19 mouse cellular contexts compared by ENCODE assay signal in the genomic region with DNA sequence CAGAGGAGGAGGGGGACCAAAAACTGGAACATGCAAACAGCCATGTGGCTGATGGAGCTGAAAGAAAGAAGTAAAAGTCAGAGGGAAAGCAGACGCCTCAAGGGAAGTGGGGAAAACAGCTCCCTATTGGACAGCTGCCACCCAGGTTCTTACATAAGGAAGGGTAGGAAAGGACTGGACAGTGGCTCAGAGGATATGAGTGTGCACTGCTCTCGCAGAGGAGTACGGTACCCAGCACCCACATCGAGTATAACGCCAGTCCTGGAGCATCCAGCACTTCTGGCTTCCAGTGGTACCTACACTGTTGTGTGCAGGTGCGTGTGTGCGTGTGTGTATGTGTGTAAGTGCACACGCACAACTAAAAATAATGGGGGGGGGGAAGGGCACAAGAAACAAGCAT. TPM values are rescaled to one million over a fixed set of nuclear protein-coding genes. Genes with fewer than 3 reads are reported as not detected.
DNase-seq lines count a peak whose midpoint lies in the region; ATAC-seq lines count a peak whose summit lies in the region.
"Had no signal": no experiment of that assay in that cellular context is flagged by ENCODE, and none has a peak within 500 bp of the region (broad histone marks: within the 10 kb centered on the region; RNA-seq: fewer than 3 reads in every experiment).

No protein-coding gene starts in this region.

- H3K4me2 ChIP-seq in midbrain, embryonic 14.5 days (ENCODE audit: low read length), result no peak overlapping the region
- H3K4me2 ChIP-seq: embryonic facial prominence, embryonic 12.5 days; liver, embryonic 13.5 days; stomach, embryonic 15.5 days had no signal

- no peaks in the 10 kb centered on the region for H3K9me3 ChIP-seq in megakaryocyte, embryonic 14.5 days
- no peaks in the 10 kb centered on the region for H3K9me3 ChIP-seq in midbrain, embryonic 14.5 days (ENCODE audit: control insufficient read depth, low read length)
- H3K9me3 ChIP-seq: embryonic facial prominence, embryonic 12.5 days; heart, embryonic 15.5 days; liver, embryonic 13.5 days; stomach, embryonic 15.5 days had no signal

- H3K36me3 ChIP-seq in megakaryocyte, embryonic 14.5 days (replicated peaks; ENCODE audit: low read length), result no peaks in the 10 kb centered on the region
- no peaks in the 10 kb centered on the region for H3K36me3 ChIP-seq in midbrain, embryonic 14.5 days (ENCODE audit: control insufficient read depth, insufficient read depth, low read length)
- H3K36me3 ChIP-seq: embryonic facial prominence, embryonic 12.5 days; heart, embryonic 15.5 days; liver, embryonic 13.5 days; stomach, embryonic 15.5 days had no signal

- peaks cover 12% of the 10 kb centered on the region for H3K27me3 ChIP-seq in megakaryocyte, embryonic 14.5 days (replicated peaks)
- H3K27me3 ChIP-seq in midbrain, embryonic 14.5 days (ENCODE audit: control insufficient read depth, insufficient read depth, low read length), result no peaks in the 10 kb centered on the region
- H3K27me3 ChIP-seq: stomach, embryonic 15.5 days had no signal

- peak overlapping the region; percentile 83 for H3K4me3 ChIP-seq in megakaryocyte, embryonic 14.5 days (replicated peaks)
- H3K4me3 ChIP-seq in midbrain, embryonic 14.5 days (replicated peaks; ENCODE audit: low read depth, low read length), result no peak overlapping the region
- H3K4me3 ChIP-seq: embryonic facial prominence, embryonic 12.5 days; heart, embryonic 15.5 days; left cerebral cortex, adult 2 months; liver, embryonic 13.5 days; stomach, embryonic 15.5 days had no signal

- H3K9ac ChIP-seq in midbrain, embryonic 14.5 days (replicated peaks; ENCODE audit: low read length), result 0 out of 2 replicates have a peak overlapping the region, but pooled peaks have one; percentile 2
- H3K9ac ChIP-seq: embryonic facial prominence, embryonic 12.5 days; liver, embryonic 13.5 days; stomach, embryonic 15.5 days had no signal

- ATAC-seq in frontal cortex, adult (ENCODE audit: low TSS enrichment), result peak; percentile 69
- ATAC-seq in megakaryocyte, adult 5-6 weeks (ENCODE audit: poor library complexity, severe bottlenecking), result no peak
- no peak for ATAC-seq in midbrain, embryonic 14.5 days (ENCODE audit: low FRiP score, low TSS enrichment)

- H3K4me1 ChIP-seq in megakaryocyte, embryonic 14.5 days, result peaks cover 34% of the 10 kb centered on the region
- H3K4me1 ChIP-seq in midbrain, embryonic 14.5 days (ENCODE audit: control insufficient read depth, insufficient read depth, low read length), result peaks cover 21% of the 10 kb centered on the region
- H3K4me1 ChIP-seq: liver, embryonic 13.5 days; stomach, embryonic 15.5 days had no signal

- 78% methylated on average over 8 of the region's 8 CpGs for WGBS in midbrain, embryonic 14.5 days

- DNase-seq in frontal cortex, postnatal 36 days (ENCODE audit: low spot score in 2 of 2), result no peak
- DNase-seq in brain, adult 2 months (ENCODE audit: low read depth, low spot score), result peak; percentile 28
- DNase-seq in midbrain, embryonic 14.5 days, result no peak
- DNase-seq in right cerebral cortex, postnatal 14 days, result no peak
- DNase-seq: liver, embryonic 13.5 days had no signal

- no peak overlapping the region for H3K27ac ChIP-seq in midbrain, embryonic 14.5 days (replicated peaks; ENCODE audit: low read depth, low read length)
- H3K27ac ChIP-seq: embryonic facial prominence, embryonic 12.5 days; heart, embryonic 15.5 days; left cerebral cortex, adult 2 months; liver, embryonic 13.5 days; macrophage; stomach, embryonic 15.5 days had no signal

RNA-seq across cellular contexts. Expression of gene Nhlh1, which starts 11.0 kb away (rescaled TPM):
- polyA plus RNA-seq in megakaryocyte, embryonic 14.5 days (2012; ENCODE audit: insufficient read depth, low replicate concordance), result not detected in 2 replicates
- total RNA-seq in megakaryocyte, adult 5-6 weeks (2015), result not detected in 2 replicates
- not detected in 2 replicates for total RNA-seq in megakaryocyte, adult 5-6 weeks (2017)
- polyA plus RNA-seq in midbrain, embryonic 14.5 days (2014; fragmentation: Nextera tagmentation; extraction: Ambion mirVana), result 3.6 and 5.5 TPM in 2 replicates
- total RNA-seq: adrenal gland, adult 2 months; gastrocnemius, postnatal 25 days; heart, adult 8-10 months; heart, postnatal 4 days had no signal
- polyA plus RNA-seq: adrenal gland, adult 2 months; heart, embryonic 15.5 days; liver, embryonic 13.5 days; lung, embryonic 16.5 days; macrophage; spleen, adult 2 months; stomach, embryonic 15.5 days had no signal

RNA-seq across cellular contexts. Expression of gene Vangl2, which starts 18.2 kb away (rescaled TPM):
- polyA plus RNA-seq in megakaryocyte, embryonic 14.5 days (2012; ENCODE audit: insufficient read depth, low replicate concordance), result 3.2 TPM in 1 of 2 replicates, not detected in the other
- total RNA-seq in megakaryocyte, adult 5-6 weeks (2015), result 2.1 and 2.8 TPM in 2 replicates
- total RNA-seq in megakaryocyte, adult 5-6 weeks (2017), result 1.8 and 2.5 TPM in 2 replicates
- polyA plus RNA-seq in midbrain, embryonic 14.5 days (2014; fragmentation: Nextera tagmentation; extraction: Ambion mirVana), result 52.7 and 57.3 TPM in 2 replicates

RNA-seq across cellular contexts. Expression of gene Copa, which starts 35.9 kb away (rescaled TPM):
- polyA plus RNA-seq in megakaryocyte, embryonic 14.5 days (2012; ENCODE audit: insufficient read depth, low replicate concordance), result 2.9 and 15.6 TPM in 2 replicates
- total RNA-seq in megakaryocyte, adult 5-6 weeks (2015), result 120 and 132 TPM in 2 replicates
- 122 and 132 TPM in 2 replicates for total RNA-seq in megakaryocyte, adult 5-6 weeks (2017)
- polyA plus RNA-seq in midbrain, embryonic 14.5 days (2014; fragmentation: Nextera tagmentation; extraction: Ambion mirVana), result 96.5 and 188 TPM in 2 replicates

RNA-seq across cellular contexts. Expression of gene Ncstn, which starts 36.2 kb away (rescaled TPM):
- polyA plus RNA-seq in megakaryocyte, embryonic 14.5 days (2012; ENCODE audit: insufficient read depth, low replicate concordance), result 0.76 and 7.6 TPM in 2 replicates
- total RNA-seq in megakaryocyte, adult 5-6 weeks (2015), result 81.2 and 87.8 TPM in 2 replicates
- total RNA-seq in megakaryocyte, adult 5-6 weeks (2017), result 39.8 and 45.5 TPM in 2 replicates
- polyA plus RNA-seq in midbrain, embryonic 14.5 days (2014; fragmentation: Nextera tagmentation; extraction: Ambion mirVana), result 97.7 and 117 TPM in 2 replicates

Comparison
In these comparisons a context has a peak if more than half of its experiments do, and no peak if none do; other contexts are left out.
1. RNA of gene Vangl2, which starts 18.2 kb away (polyA plus RNA-seq): 52.7 to 57.3 TPM in midbrain, embryonic 14.5 days; 3.2 TPM in megakaryocyte, embryonic 14.5 days; every median in the first group is over 10 times any median in the second.